Mouse (Mus musculus) adrenal gland, postnatal 14 days (tissue): Measurements from ENCODE around the gene Bhlhe41. TPM values are rescaled to one million over a fixed set of nuclear protein-coding genes. Genes with fewer than 3 reads are reported as not detected.

ENCODE experiments used
- DNase-seq: peaks from one replicate; pipeline ENCODE4 v3.0.0; 2021; ENCODE audit warnings: mixed read lengths
- long read RNA-seq, 2 experiments: library from polyadenylated mRNA; stranded (forward); transcript quantifications; one replicate each; pipeline ENCODE4 v2.0.0; 2021
- total RNA-seq: library from RNA; stranded (reverse); gene quantifications from 2 replicates; pipeline ENCODE4 v1.2.3, GENCODE M21; 2021

The Bhlhe41 gene
- 4.5 and 4.6 TPM in 2 replicates for total RNA-seq
- long read RNA-seq, experiment 1 = 0 reads
- long read RNA-seq, experiment 2 = 0 reads

- DNase-seq = peak; percentile 95
Observed at GRCm38 (mm10) chr6:145865289-145865885, at the start of gene Bhlhe41. Bhlhe41 (minus strand) TSS chr6:145865558.

GRCm38 (mm10) chr6:145912232-145912631 lies 46.9 kb upstream of the Bhlhe41 start:
- DNase-seq = no peak

- DNase-seq = peak; percentile 26
Observed at GRCm38 (mm10) chr6:145910469-145911426, 45.4 kb upstream of the Bhlhe41 start.

- no peak for DNase-seq
Observed at GRCm38 (mm10) chr6:145909943-145910342, 44.6 kb upstream of the Bhlhe41 start.

GRCm38 (mm10) chr6:145906096-145906890 lies 40.9 kb upstream of the Bhlhe41 start:
- peak; percentile 78 for DNase-seq

- no peak for DNase-seq
Observed at GRCm38 (mm10) chr6:145904616-145905015, 39.3 kb upstream of the Bhlhe41 start.

GRCm38 (mm10) chr6:145904169-145904568 lies 38.8 kb upstream of the Bhlhe41 start:
- DNase-seq = no peak

- no peak for DNase-seq
Observed at GRCm38 (mm10) chr6:145894669-145895342, 29.4 kb upstream of the Bhlhe41 start.

- DNase-seq = no peak
Observed at GRCm38 (mm10) chr6:145893366-145894021, 28.1 kb upstream of the Bhlhe41 start.

GRCm38 (mm10) chr6:145892381-145893265 lies 27.3 kb upstream of the Bhlhe41 start:
- no peak for DNase-seq

GRCm38 (mm10) chr6:145891951-145892350 lies 26.6 kb upstream of the Bhlhe41 start:
- DNase-seq = no peak

- no peak for DNase-seq
Observed at GRCm38 (mm10) chr6:145887719-145888118, 22.4 kb upstream of the Bhlhe41 start.

- DNase-seq = peak; percentile 64
Observed at GRCm38 (mm10) chr6:145886277-145886676, 20.9 kb upstream of the Bhlhe41 start.

- no peak for DNase-seq
Observed at GRCm38 (mm10) chr6:145885069-145885468, 19.7 kb upstream of the Bhlhe41 start.

- DNase-seq = no peak
Observed at GRCm38 (mm10) chr6:145883668-145884067, 18.3 kb upstream of the Bhlhe41 start.

GRCm38 (mm10) chr6:145883010-145883409 lies 17.7 kb upstream of the Bhlhe41 start:
- no peak for DNase-seq

- no peak for DNase-seq
Observed at GRCm38 (mm10) chr6:145880609-145881008, 15.3 kb upstream of the Bhlhe41 start.

- DNase-seq = no peak
Observed at GRCm38 (mm10) chr6:145876986-145877735, 11.8 kb upstream of the Bhlhe41 start.

- DNase-seq = no peak
Observed at GRCm38 (mm10) chr6:145873354-145873753, 8.0 kb upstream of the Bhlhe41 start.
